Mouse (Mus musculus): Measurements from ENCODE around the gene Fto.

GRCm38 (mm10) chr8:91505997-91506672 is 192.8 kb downstream of the Fto start:
- TF ChIP-seq CTCF (IDR thresholded peaks at IDR 0.05; ENCODE audit: insufficient read depth, low read length) (no peak), POLR2A (IDR thresholded peaks at IDR 0.05; ENCODE audit: borderline replicate concordance, extremely low read depth, low read depth, low read length) (no peak)

Measured in lung, adult 2 months (tissue).